27 mouse cellular contexts compared by ENCODE assay signal in the genomic region with DNA sequence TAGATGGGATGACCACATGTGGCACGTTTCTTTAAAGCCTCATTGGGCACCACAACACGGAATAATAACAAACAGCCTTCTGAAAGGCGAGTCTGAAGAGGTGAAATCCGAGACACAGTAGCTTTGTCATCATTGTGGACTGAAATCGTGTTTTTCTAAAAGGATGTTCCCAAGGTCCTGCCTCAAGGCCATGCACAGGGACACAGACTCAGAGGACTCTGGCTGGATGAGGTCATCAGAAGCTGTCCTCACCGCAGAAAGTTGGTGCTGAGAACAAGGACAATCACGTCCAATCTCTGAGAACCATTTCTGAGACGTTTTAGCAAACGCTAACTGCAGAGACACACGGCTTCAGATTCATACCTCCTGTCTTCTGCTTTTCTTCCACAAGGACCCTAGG. TPM values are rescaled to one million over a fixed set of nuclear protein-coding genes. Genes with fewer than 3 reads are reported as not detected.
DNase-seq lines count a peak whose midpoint lies in the region; ATAC-seq and TF ChIP-seq lines count a peak whose summit lies in the region.
"Had no signal": no experiment of that assay in that cellular context is flagged by ENCODE, and none has a peak within 500 bp of the region (broad histone marks: within the 10 kb centered on the region; RNA-seq: fewer than 3 reads in every experiment).

No protein-coding gene starts in this region.

- no peak overlapping the region for H3K4me3 ChIP-seq in spleen, adult 2 months (ENCODE audit: extremely low read depth, insufficient read depth, insufficient read length)
- no peak overlapping the region for H3K4me3 ChIP-seq in intestine, postnatal 0 days (ENCODE audit: low read depth, low read length)
- H3K4me3 ChIP-seq: embryonic facial prominence, embryonic 10.5 days; embryonic facial prominence, embryonic 13.5 days; erythroblast, embryonic 14.5 days; forebrain, embryonic 12.5 days; forebrain, embryonic 15.5 days; heart, adult 2 months; heart, embryonic 10.5 days; heart, embryonic 13.5 days had no signal

- H3K4me2 ChIP-seq in intestine, postnatal 0 days (replicated peaks; ENCODE audit: low read depth), result no peak overlapping the region
- H3K4me2 ChIP-seq: embryonic facial prominence, embryonic 13.5 days; forebrain, embryonic 12.5 days; forebrain, embryonic 15.5 days; heart, embryonic 13.5 days; hindbrain, embryonic 14.5 days had no signal

- no peaks in the 10 kb centered on the region for H3K27me3 ChIP-seq in spleen, adult 2 months (ENCODE audit: control insufficient read depth, insufficient read depth, low read length)
- H3K27me3 ChIP-seq in intestine, postnatal 0 days (replicated peaks; ENCODE audit: control insufficient read depth, insufficient read depth, low read length), result no peaks in the 10 kb centered on the region
- H3K27me3 ChIP-seq: embryonic facial prominence, embryonic 13.5 days; forebrain, embryonic 12.5 days; forebrain, embryonic 15.5 days; heart, embryonic 13.5 days had no signal

- H3K9ac ChIP-seq in intestine, postnatal 0 days (ENCODE audit: low read depth, low read length), result no peak overlapping the region
- H3K9ac ChIP-seq: embryonic facial prominence, embryonic 13.5 days; forebrain, embryonic 12.5 days; forebrain, embryonic 15.5 days; heart, embryonic 13.5 days; hindbrain, embryonic 14.5 days had no signal

- no peak for TF ChIP-seq POLR2A in spleen, adult 2 months (IDR thresholded peaks at IDR 0.05; ENCODE audit: low read depth, low read length)

- no peak for ATAC-seq in intestine, postnatal 0 days
- ATAC-seq: activated CD4-positive, CD25-positive, alpha-beta regulatory T cell, adult 4 months; forebrain, embryonic 15.5 days; hindbrain, postnatal 0 days; inflammation-experienced regulatory T-cells, adult 6 months had no signal

- 0 out of 2 replicates have a peak overlapping the region, but pooled peaks have one; percentile 10 for H3K27ac ChIP-seq in spleen, adult 2 months (ENCODE audit: insufficient read depth, low read length)
- H3K27ac ChIP-seq in intestine, postnatal 0 days (ENCODE audit: low read depth, low read length), result no peak overlapping the region
- H3K27ac ChIP-seq: embryonic facial prominence, embryonic 10.5 days; embryonic facial prominence, embryonic 13.5 days; forebrain, embryonic 12.5 days; forebrain, embryonic 15.5 days; heart, adult 2 months; heart, embryonic 10.5 days; heart, embryonic 13.5 days; hindbrain, embryonic 14.5 days; hindbrain, postnatal 0 days had no signal

- no peaks in the 10 kb centered on the region for H3K9me3 ChIP-seq in intestine, postnatal 0 days (ENCODE audit: control insufficient read depth)
- H3K9me3 ChIP-seq: embryonic facial prominence, embryonic 10.5 days; embryonic facial prominence, embryonic 13.5 days; forebrain, embryonic 12.5 days; forebrain, embryonic 15.5 days; heart, embryonic 10.5 days; heart, embryonic 13.5 days had no signal

- DNase-seq in adrenal gland, adult (ENCODE audit: inconsistent age in 2 of 2, low spot score in 1 of 2), result peak; percentile 87 to 92
- no peak for DNase-seq in adrenal gland, postnatal 4 days (ENCODE audit: low spot score in 2 of 2)
- DNase-seq in spleen, adult 2 months (ENCODE audit: low read depth in 1 of 2, low spot score in 2 of 2), result no peak
- no peak for DNase-seq in spleen, postnatal 10 days (ENCODE audit: low spot score in 2 of 2)
- peak; percentile 57 for DNase-seq in adrenal gland, postnatal 25 days
- no peak for DNase-seq in kidney, postnatal 36 days
- DNase-seq: cerebellum, adult 11 months; cerebellum, adult 2 months; cerebellum, adult 9-11 months; cerebellum, postnatal 36 days; embryo, embryonic 11 days; gastrocnemius, postnatal 25 days; heart, adult 2 months; heart, postnatal 14 days; heart, postnatal 4 days had no signal

- no peak for TF ChIP-seq CTCF in spleen, adult 2 months (IDR thresholded peaks at IDR 0.05; ENCODE audit: extremely low read depth, insufficient read depth, insufficient read length, insufficient replicate concordance)
- TF ChIP-seq CTCF in intestine, postnatal 0 days (IDR thresholded peaks at IDR 0.05; ENCODE audit: low read depth), result no peak

- H3K4me1 ChIP-seq in spleen, adult 2 months (ENCODE audit: control insufficient read depth, insufficient read depth, insufficient read length), result no peaks in the 10 kb centered on the region
- H3K4me1 ChIP-seq in intestine, postnatal 0 days (replicated peaks; ENCODE audit: control insufficient read depth, insufficient read depth, low read length), result no peaks in the 10 kb centered on the region
- H3K4me1 ChIP-seq: embryonic facial prominence, embryonic 10.5 days; embryonic facial prominence, embryonic 13.5 days; forebrain, embryonic 12.5 days; heart, embryonic 10.5 days; heart, embryonic 13.5 days had no signal

- 89% methylated on average over 10 of the region's 10 CpGs for WGBS in spleen, adult 2 months
- WGBS in intestine, postnatal 0 days, result 86% methylated on average over 10 of the region's 10 CpGs

- peaks cover 53% of the 10 kb centered on the region for H3K36me3 ChIP-seq in spleen, adult 2 months (ENCODE audit: control insufficient read depth, insufficient read depth, low read length)
- H3K36me3 ChIP-seq in intestine, postnatal 0 days (ENCODE audit: control insufficient read depth, insufficient read depth), result peaks cover 78% of the 10 kb centered on the region

RNA-seq across cellular contexts. Expression of gene Acly, which starts 14.1 kb away (rescaled TPM):
- total RNA-seq in adrenal gland, postnatal 4 days (2021), result 100 to 1,000 TPM; 420 to 464 TPM
- polyA plus RNA-seq in spleen, adult 2 months (2012; rRNA removed), result 57.4 and 58.6 TPM in 2 replicates
- total RNA-seq in adrenal gland, postnatal 25 days (2021), result 1,778 and 1,859 TPM in 2 replicates
- polyA plus RNA-seq in intestine, postnatal 0 days (2015; fragmentation: Nextera tagmentation; extraction: Ambion mirVana), result 29.3 and 29.5 TPM in 2 replicates

RNA-seq across cellular contexts. Expression of gene Ttc25, which starts 31.7 kb away (rescaled TPM):
- total RNA-seq in adrenal gland, postnatal 4 days (2021), result 1 to 10 TPM; 2.2 TPM
- 0.04 and 0.07 TPM in 2 replicates for polyA plus RNA-seq in spleen, adult 2 months (2012; rRNA removed)
- total RNA-seq in adrenal gland, postnatal 25 days (2021), result 4.1 and 5.5 TPM in 2 replicates
- polyA plus RNA-seq in intestine, postnatal 0 days (2015; fragmentation: Nextera tagmentation; extraction: Ambion mirVana), result 0.18 and 0.22 TPM in 2 replicates
- polyA plus RNA-seq: erythroblast, embryonic 14.5 days had no signal

RNA-seq across cellular contexts. Expression of gene Klhl11, which starts 41.2 kb away (rescaled TPM):
- total RNA-seq in adrenal gland, postnatal 4 days (2021), result 10 to 100 TPM; 48.8 to 50.0 TPM
- 2.6 and 4.2 TPM in 2 replicates for polyA plus RNA-seq in spleen, adult 2 months (2012; rRNA removed)
- total RNA-seq in adrenal gland, postnatal 25 days (2021), result 55.1 and 62.2 TPM in 2 replicates
- polyA plus RNA-seq in intestine, postnatal 0 days (2015; fragmentation: Nextera tagmentation; extraction: Ambion mirVana), result 1.8 and 1.9 TPM in 2 replicates

Comparison
In these comparisons a context has a peak if more than half of its experiments do, and no peak if none do; other contexts are left out.
1. DNase-seq: peak in adrenal gland, adult (2 of 2) and adrenal gland, postnatal 25 days (single experiment); none in adrenal gland, postnatal 4 days (0 of 2), spleen, adult 2 months (0 of 2), spleen, postnatal 10 days (0 of 2) and kidney, postnatal 36 days (0 of 2).